Mouse (Mus musculus) heart, embryonic 11.5 days (tissue): ENCODE results near the gene Mta1. TPM values are rescaled to one million over a fixed set of nuclear protein-coding genes. Genes with fewer than 3 reads are reported as not detected.

Experiments used
- ATAC-seq: fragments of 200-750 bp; cut with Nextera tagmentation; replicated peaks from 2 replicates; pipeline ENCODE4 v1.8.0; 2017; ENCODE audit warnings: moderate library complexity; ENCODE audit not compliant: insufficient number of reproducible peaks, low FRiP score, low TSS enrichment
- H3K27ac ChIP-seq: fragments of 300-500 bp; sonication (generic); 2 replicates; pipeline ENCODE4 v1.5.1; 2014; ENCODE audit warnings: mild to moderate bottlenecking, low read depth, low read length
- H3K27me3 ChIP-seq: fragments of 300-500 bp; sonication (generic); 2 replicates; pipeline ENCODE4 v1.6.1; 2014; ENCODE audit warnings: mild to moderate bottlenecking, low read length, mixed read lengths; ENCODE audit not compliant: control insufficient read depth, insufficient read depth
- H3K36me3 ChIP-seq: fragments of 300-500 bp; sonication (generic); 2 replicates; pipeline ENCODE4 v1.6.1; 2014; ENCODE audit warnings: mild to moderate bottlenecking, low read length, moderate library complexity, mixed read lengths; ENCODE audit not compliant: control insufficient read depth, insufficient read depth
- H3K4me1 ChIP-seq: fragments of 300-500 bp; sonication (generic); 2 replicates; pipeline ENCODE4 v1.6.1; 2014; ENCODE audit warnings: low read length; ENCODE audit not compliant: control insufficient read depth, insufficient read depth
- H3K4me2 ChIP-seq: fragments of 300-500 bp; sonication (generic); 2 replicates; pipeline ENCODE4 v1.6.1; 2014; ENCODE audit warnings: mild to moderate bottlenecking, moderate library complexity
- H3K4me3 ChIP-seq: fragments of 300-500 bp; sonication (generic); 2 replicates; pipeline ENCODE4 v1.5.1; 2014; ENCODE audit warnings: low read depth, low read length
- H3K9ac ChIP-seq: fragments of 300-500 bp; sonication (generic); 2 replicates; pipeline ENCODE4 v1.6.1; 2014; ENCODE audit warnings: mild to moderate bottlenecking, low read depth, low read length, moderate library complexity
- H3K9me3 ChIP-seq: fragments of 300-500 bp; sonication (generic); replicated peaks from 2 replicates; pipeline ENCODE4 v1.6.1; 2016; ENCODE audit warnings: low read length; ENCODE audit not compliant: control insufficient read depth
- WGBS: fragments of 180-500 bp; shearing (Covaris S2); extraction: QIAGEN DNeasy Blood & Tissue Kit; methylation state at CpG from one replicate; pipeline ENCODE4 v1.1.7; 2014; ENCODE audit not compliant: insufficient replicate concordance; 5-methylcytosine and 5-hydroxymethylcytosine counted together
- polyA plus RNA-seq: library from polyadenylated mRNA; unstranded; fragments of >200 nt; fragmentation: Nextera tagmentation; extraction: Ambion mirVana; gene quantifications from 2 replicates; pipeline ENCODE4 v1.2.1, GENCODE M21; 2014

Mta1 gene
- polyA plus RNA-seq, 1 experiment from 2014 or later = 14.7 TPM

DNA sequence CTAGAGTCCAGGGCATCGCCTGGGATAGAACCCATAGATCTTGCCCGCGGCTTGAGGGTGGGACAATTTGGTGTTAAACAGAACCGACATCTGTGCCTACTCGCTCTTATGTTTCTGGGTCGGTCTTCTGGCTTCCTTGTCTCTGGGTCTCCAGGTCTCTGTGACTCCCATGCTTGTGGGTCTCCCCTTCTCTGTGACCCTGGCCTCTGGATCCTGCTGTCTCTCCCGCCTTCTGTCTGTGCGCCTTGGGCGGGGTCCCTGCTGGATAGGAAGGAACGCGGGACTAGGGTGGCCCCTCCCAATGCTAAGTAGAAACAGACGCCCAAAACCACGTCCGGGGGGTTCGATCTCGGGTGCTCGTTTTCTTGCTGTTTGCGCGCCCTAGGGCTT, 54.2 kb downstream of the Mta1 start:
- peaks cover 39% of the 10 kb centered on the region for H3K4me1 ChIP-seq
- WGBS = 14% methylated on average over 19 of the region's 19 CpGs

GRCm38 (mm10) chr12:113152991-113153525, 55.0 kb downstream of the Mta1 start:
- 73% methylated on average over 6 of the region's 6 CpGs for WGBS
- Histone ChIP-seq H3K27ac (no peak overlapping the region), H3K4me2 (peak overlapping the region; percentile 83), H3K27me3 (no peaks in the 10 kb centered on the region), H3K9ac (peak overlapping the region; percentile 71; the same call in 1 of the 2 replicates), H3K36me3 (no peaks in the 10 kb centered on the region), H3K4me1 (peaks cover 33% of the 10 kb centered on the region), H3K4me3 (peak overlapping the region; percentile 59; the same call in 1 of the 2 replicates), H3K9me3 (no peaks in the 10 kb centered on the region)
- ATAC-seq = no peak

More for the DNA sequence above, 54.2 kb downstream of the Mta1 start:
- Histone ChIP-seq H3K4me2 (peak overlapping the region; percentile 83), H3K36me3 (no peaks in the 10 kb centered on the region), H3K9ac (peak overlapping the region; percentile 71), H3K27ac (no peak overlapping the region), H3K4me3 (peak overlapping the region; percentile 59), H3K27me3 (no peaks in the 10 kb centered on the region), H3K9me3 (no peaks in the 10 kb centered on the region)
- no peak for ATAC-seq

DNA sequence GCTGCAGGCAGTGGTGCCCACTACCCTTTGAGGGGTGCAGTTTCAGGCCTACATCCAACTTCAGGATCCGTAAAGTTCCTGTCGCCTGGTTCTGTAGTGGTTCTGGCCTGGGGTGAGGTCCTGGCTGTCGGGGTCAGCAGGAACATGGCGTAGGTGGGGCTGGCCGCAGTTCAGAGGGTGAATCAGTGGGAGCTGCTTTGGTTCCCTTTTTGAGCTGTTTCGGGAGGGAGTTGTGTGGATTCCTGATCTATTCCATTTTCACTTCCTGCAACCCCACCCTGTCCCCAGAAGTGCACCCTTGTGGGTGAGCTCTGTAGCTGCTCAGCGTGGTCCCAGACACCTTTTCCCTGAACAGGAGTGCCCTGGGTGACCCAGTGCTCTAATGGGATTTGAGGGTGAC, 55.9 kb downstream of the Mta1 start:
- Histone ChIP-seq H3K27me3 (no peaks in the 10 kb centered on the region), H3K4me3 (no peak overlapping the region), H3K4me1 (peaks cover 29% of the 10 kb centered on the region), H3K9me3 (no peaks in the 10 kb centered on the region), H3K36me3 (no peaks in the 10 kb centered on the region), H3K4me2 (no peak overlapping the region), H3K9ac (no peak overlapping the region), H3K27ac (0 out of 2 replicates have a peak overlapping the region, but pooled peaks have one; percentile 22)
- 93% methylated on average over 7 of the region's 7 CpGs for WGBS
- ATAC-seq = no peak

DNA sequence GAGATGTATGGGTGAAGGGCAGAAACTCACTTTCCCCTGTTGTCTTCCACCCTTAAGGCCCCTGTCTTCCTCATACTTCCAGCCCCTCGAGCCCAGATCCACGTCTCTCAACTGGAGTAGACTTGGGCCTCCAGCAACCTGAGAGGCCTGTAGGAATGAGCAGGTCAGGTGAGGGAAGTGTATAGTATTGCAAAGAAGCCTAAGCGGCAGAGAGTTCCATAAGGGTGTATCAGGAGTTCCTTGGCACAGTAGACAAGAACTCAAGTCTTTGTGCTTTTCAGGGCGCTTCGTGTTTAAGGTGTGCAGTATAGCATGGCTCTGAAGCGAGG, 56.6 kb downstream of the Mta1 start:
- no peaks in the 10 kb centered on the region for H3K27me3 ChIP-seq
- peak overlapping the region; percentile 43; the same call in 1 of the 2 replicates for H3K4me3 ChIP-seq
- H3K27ac ChIP-seq = peak overlapping the region; percentile 90; the same call in 1 of the 2 replicates
- no peak for ATAC-seq
- H3K4me1 ChIP-seq = peaks cover 26% of the 10 kb centered on the region
- H3K4me2 ChIP-seq = peak overlapping the region; percentile 79
- H3K9ac ChIP-seq = peak overlapping the region; percentile 78
- H3K9me3 ChIP-seq = no peaks in the 10 kb centered on the region
- no peaks in the 10 kb centered on the region for H3K36me3 ChIP-seq
- 74% methylated on average over 6 of the region's 6 CpGs for WGBS

DNA sequence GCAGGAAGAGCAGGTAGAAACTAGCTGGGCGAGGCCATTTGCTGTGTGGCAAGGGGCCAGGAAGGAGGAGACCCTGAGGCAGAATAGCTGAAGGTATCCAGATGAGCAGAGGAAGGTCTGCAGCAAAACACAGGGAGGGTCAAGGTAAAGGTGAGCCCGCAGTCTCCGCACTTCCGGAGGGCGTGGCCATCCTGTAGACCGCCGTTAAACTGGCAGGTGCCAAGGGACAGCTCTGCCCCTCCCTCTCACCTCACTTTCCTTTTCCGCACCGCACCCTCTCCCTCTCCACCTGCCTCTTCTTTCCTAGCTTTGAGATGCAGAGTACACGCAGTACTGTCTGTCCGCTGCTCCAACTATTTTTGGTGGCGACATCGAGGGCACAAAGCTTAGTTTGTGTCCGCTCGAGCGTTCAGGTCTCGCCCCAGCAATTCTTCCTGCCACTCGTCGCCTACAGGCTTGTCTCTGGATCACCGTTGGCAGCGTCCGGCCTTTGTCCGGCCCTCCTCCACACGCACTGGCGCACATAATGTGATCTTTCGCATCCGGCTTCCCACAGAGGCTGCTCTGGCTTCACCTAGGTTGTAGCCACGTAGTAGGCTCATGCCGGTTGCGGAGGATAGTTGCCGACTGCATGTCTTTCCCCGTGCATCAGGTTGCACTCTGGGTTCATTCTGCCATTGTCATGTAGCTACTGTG, 57.1 kb downstream of the Mta1 start:
- 4% methylated on average over 32 of the region's 32 CpGs for WGBS
- peaks cover 26% of the 10 kb centered on the region for H3K4me1 ChIP-seq
- peak overlapping the region; percentile 79 for H3K4me2 ChIP-seq
- H3K36me3 ChIP-seq = no peaks in the 10 kb centered on the region
- peak overlapping the region; percentile 43 for H3K4me3 ChIP-seq
- peak overlapping the region; percentile 78 for H3K9ac ChIP-seq
- no peaks in the 10 kb centered on the region for H3K27me3 ChIP-seq
- no peak for ATAC-seq
- H3K27ac ChIP-seq = peak overlapping the region; percentile 90
- no peaks in the 10 kb centered on the region for H3K9me3 ChIP-seq

GRCm38 (mm10) chr12:113155887-113156539, 57.9 kb downstream of the Mta1 start, which contains the start of gene Tedc1:
Gene Tedc1, plus strand, starts transcription at chr12:113156421.
- peaks cover 21% of the 10 kb centered on the region for H3K4me1 ChIP-seq
- under 1% methylated on average over 46 of the region's 46 CpGs for WGBS

GRCm38 (mm10) chr12:113156540-113156929, 58.5 kb downstream of the Mta1 start:
- peaks cover 17% of the 10 kb centered on the region for H3K4me1 ChIP-seq
- H3K27me3 ChIP-seq = no peaks in the 10 kb centered on the region
- WGBS = 1% methylated on average over 23 of the region's 23 CpGs
- H3K36me3 ChIP-seq = no peaks in the 10 kb centered on the region
- peak; percentile 0; the same call in 1 of the 2 replicates for ATAC-seq
- no peak overlapping the region for H3K27ac ChIP-seq
- peak overlapping the region; percentile 71 for H3K4me3 ChIP-seq
- peak overlapping the region; percentile 74 for H3K9ac ChIP-seq
- H3K4me2 ChIP-seq = peak overlapping the region; percentile 97
- H3K9me3 ChIP-seq = no peaks in the 10 kb centered on the region

More at GRCm38 (mm10) chr12:113155887-113156539, 57.9 kb downstream of the Mta1 start, which contains the start of gene Tedc1:
- peak within 1 kb of the TSS; percentile 90 for H3K27ac ChIP-seq
- no peaks in the 10 kb centered on the region for H3K9me3 ChIP-seq
- H3K4me2 ChIP-seq = peak within 1 kb of the TSS; percentile 97
- H3K9ac ChIP-seq = peak within 1 kb of the TSS; percentile 78
- no peaks in the 10 kb centered on the region for H3K27me3 ChIP-seq
- H3K36me3 ChIP-seq = no peaks in the 10 kb centered on the region
- peak within 1 kb of the TSS; percentile 71 for H3K4me3 ChIP-seq
- peak; percentile 93 for ATAC-seq

DNA sequence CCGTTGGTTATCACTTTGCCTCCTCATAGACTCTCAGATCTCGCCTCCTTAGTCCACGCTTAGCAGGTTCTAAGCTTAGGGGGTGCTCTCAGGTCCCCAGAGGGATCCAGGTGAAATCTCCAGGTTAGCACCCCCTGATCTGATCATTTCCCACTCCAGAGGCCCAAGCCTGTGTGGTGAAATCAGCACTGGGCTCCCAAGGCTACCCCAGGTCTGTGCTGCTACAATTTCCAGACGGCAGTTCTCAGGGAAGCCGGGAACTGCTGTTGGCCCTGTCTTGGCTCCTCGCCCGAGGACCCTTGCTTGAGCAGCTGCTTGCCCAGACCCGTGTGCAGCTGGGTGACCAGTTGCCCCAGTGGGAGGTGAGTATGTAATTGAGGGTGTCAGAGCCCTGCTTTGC, 58.9 kb downstream of the Mta1 start:
- ATAC-seq = no peak
- Histone ChIP-seq H3K9ac (peak overlapping the region; percentile 74), H3K36me3 (no peaks in the 10 kb centered on the region), H3K9me3 (no peaks in the 10 kb centered on the region), H3K27me3 (no peaks in the 10 kb centered on the region), H3K4me3 (peak overlapping the region; percentile 71), H3K4me2 (peak overlapping the region; percentile 97), H3K4me1 (peaks cover 17% of the 10 kb centered on the region), H3K27ac (no peak overlapping the region)
- WGBS = 37% methylated on average over 8 of the region's 8 CpGs
